Mouse (Mus musculus): ENCODE results near the gene Cyp4f14. TPM values are rescaled to one million over a fixed set of nuclear protein-coding genes. Genes with fewer than 3 reads are reported as not detected.
"Not testable (repeated sequence)": the region's sequence is repeated elsewhere in the genome, so short reads cannot be mapped to it uniquely, and the experiment has no call there.

Gene Cyp4f14
- polyA plus RNA-seq, 1 experiment from 2014 or later, result 0.18 TPM

DNA sequence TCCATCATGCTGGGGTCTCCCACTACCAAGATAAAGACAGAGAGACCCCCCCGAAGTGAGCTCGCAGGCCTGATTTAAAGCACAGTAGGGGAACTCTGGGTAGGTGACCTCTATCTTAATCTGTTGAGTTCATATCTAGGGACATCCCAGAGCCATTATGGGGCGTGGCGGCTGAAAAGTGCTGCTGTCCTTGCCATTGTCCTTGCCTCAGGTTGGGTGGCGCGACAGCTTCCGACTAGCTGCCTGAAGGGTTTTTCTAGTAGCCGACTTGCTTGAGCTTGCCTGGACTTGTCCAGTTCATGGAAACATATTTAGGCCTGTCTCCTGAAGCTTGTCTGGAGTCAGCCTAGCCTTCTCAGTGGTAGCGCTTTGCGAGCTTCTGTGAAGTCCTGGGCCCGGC lies 38.4 kb downstream of the Cyp4f14 start:
- no peaks in the 10 kb centered on the region for H3K4me1 ChIP-seq (replicated peaks; ENCODE audit: control insufficient read depth, insufficient read depth, low read length)
- no peak for ATAC-seq
- H3K27ac ChIP-seq (ENCODE audit: low read length), result no peak overlapping the region
- no peak overlapping the region for H3K9ac ChIP-seq (replicated peaks; ENCODE audit: low read depth, low read length)
- H3K27me3 ChIP-seq (replicated peaks; ENCODE audit: control insufficient read depth, insufficient read depth, low read length), result no peaks in the 10 kb centered on the region
- H3K36me3 ChIP-seq (ENCODE audit: control insufficient read depth, insufficient read depth), result peaks cover 15% of the 10 kb centered on the region; the same call in 1 of the 2 replicates
- no peak overlapping the region for H3K4me3 ChIP-seq (replicated peaks; ENCODE audit: low read length)
- WGBS, result 97% methylated on average over 11 of the region's 11 CpGs
- H3K9me3 ChIP-seq (ENCODE audit: control insufficient read depth, low read length), result no peaks in the 10 kb centered on the region
- H3K4me2 ChIP-seq (ENCODE audit: low read length), result no peak overlapping the region

GRCm38 (mm10) chr17:32877471-32878171 lies 39.5 kb downstream of the Cyp4f14 start:
- Histone ChIP-seq H3K4me1 (replicated peaks; ENCODE audit: control insufficient read depth, insufficient read depth, low read length) (no peaks in the 10 kb centered on the region), H3K4me2 (ENCODE audit: low read length) (no peak overlapping the region), H3K9me3 (ENCODE audit: control insufficient read depth, low read length) (no peaks in the 10 kb centered on the region), H3K27me3 (replicated peaks; ENCODE audit: control insufficient read depth, insufficient read depth, low read length) (no peaks in the 10 kb centered on the region), H3K27ac (ENCODE audit: low read length) (no peak overlapping the region), H3K4me3 (replicated peaks; ENCODE audit: low read length) (no peak overlapping the region), H3K9ac (replicated peaks; ENCODE audit: low read depth, low read length) (no peak overlapping the region), H3K36me3 (ENCODE audit: control insufficient read depth, insufficient read depth) (peaks cover 12% of the 10 kb centered on the region; the same call in 1 of the 2 replicates)
- ATAC-seq, result no peak
- WGBS, result 14% methylated on average over 22 of the region's 22 CpGs

- Histone ChIP-seq H3K9me3 (ENCODE audit: control insufficient read depth, low read length) (peaks cover 3% of the 10 kb centered on the region; the same call in 1 of the 2 replicates), H3K4me3 (replicated peaks; ENCODE audit: low read length) (no peak overlapping the region), H3K9ac (replicated peaks; ENCODE audit: low read depth, low read length) (no peak overlapping the region), H3K27me3 (replicated peaks; ENCODE audit: control insufficient read depth, insufficient read depth, low read length) (no peaks in the 10 kb centered on the region), H3K4me1 (replicated peaks; ENCODE audit: control insufficient read depth, insufficient read depth, low read length) (no peaks in the 10 kb centered on the region), H3K36me3 (ENCODE audit: control insufficient read depth, insufficient read depth) (no peaks in the 10 kb centered on the region), H3K27ac (ENCODE audit: low read length) (no peak overlapping the region), H3K4me2 (ENCODE audit: low read length) (no peak overlapping the region)
- ATAC-seq, result no peak
- 69% methylated on average over 5 of the region's 5 CpGs for WGBS
These were observed 44.4 kb downstream of the Cyp4f14 start for GRCm38 (mm10) chr17:32872696-32873095.

DNA sequence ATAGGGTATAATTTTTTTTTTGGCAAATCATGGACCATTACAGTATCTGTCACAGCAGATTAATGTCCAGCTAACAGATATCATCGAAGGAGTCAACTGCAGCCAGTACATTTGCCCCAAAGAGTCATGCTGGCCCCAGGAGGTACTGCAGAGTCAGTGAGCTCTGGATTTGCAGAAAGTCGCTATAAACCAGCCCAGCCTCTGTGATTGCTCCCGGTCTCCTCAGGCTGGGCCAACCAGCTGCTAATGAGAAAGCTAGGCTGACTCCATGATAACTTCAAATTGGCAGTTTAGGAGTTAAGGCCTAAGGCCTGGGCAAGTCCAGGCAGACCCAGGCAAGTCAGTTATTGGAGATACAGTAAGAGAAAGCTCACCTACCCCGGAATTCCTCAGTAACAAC lies 45.1 kb downstream of the Cyp4f14 start:
- no peak for ATAC-seq
- H3K36me3 ChIP-seq (ENCODE audit: control insufficient read depth, insufficient read depth), result no peaks in the 10 kb centered on the region
- 86% methylated on average over 4 of the region's 4 CpGs for WGBS

GRCm38 (mm10) chr17:32871483-32871882 lies 45.7 kb downstream of the Cyp4f14 start:
- Histone ChIP-seq H3K27me3 (replicated peaks; ENCODE audit: control insufficient read depth, insufficient read depth, low read length) (no peaks in the 10 kb centered on the region), H3K4me3 (replicated peaks; ENCODE audit: low read length) (no peak overlapping the region), H3K27ac (ENCODE audit: low read length) (no peak overlapping the region), H3K36me3 (ENCODE audit: control insufficient read depth, insufficient read depth) (no peaks in the 10 kb centered on the region), H3K4me1 (replicated peaks; ENCODE audit: control insufficient read depth, insufficient read depth, low read length) (no peaks in the 10 kb centered on the region), H3K4me2 (ENCODE audit: low read length) (no peak overlapping the region), H3K9ac (replicated peaks; ENCODE audit: low read depth, low read length) (no peak overlapping the region), H3K9me3 (ENCODE audit: control insufficient read depth, low read length) (peaks cover 3% of the 10 kb centered on the region; the same call in 1 of the 2 replicates)
- WGBS, result 95% methylated on average over 1 of the region's 1 CpGs
- no peak for ATAC-seq

More for the DNA sequence above, 45.1 kb downstream of the Cyp4f14 start:
- no peaks in the 10 kb centered on the region for H3K4me1 ChIP-seq (replicated peaks; ENCODE audit: control insufficient read depth, insufficient read depth, low read length)
- H3K9ac ChIP-seq (replicated peaks; ENCODE audit: low read depth, low read length), result no peak overlapping the region
- no peak overlapping the region for H3K4me2 ChIP-seq (ENCODE audit: low read length)
- no peak overlapping the region for H3K4me3 ChIP-seq (replicated peaks; ENCODE audit: low read length)
- no peaks in the 10 kb centered on the region for H3K27me3 ChIP-seq (replicated peaks; ENCODE audit: control insufficient read depth, insufficient read depth, low read length)
- H3K9me3 ChIP-seq (ENCODE audit: control insufficient read depth, low read length), result peaks cover 3% of the 10 kb centered on the region; the same call in 1 of the 2 replicates
- no peak overlapping the region for H3K27ac ChIP-seq (ENCODE audit: low read length)

GRCm38 (mm10) chr17:32867266-32867665 lies 49.9 kb downstream of the Cyp4f14 start:
- WGBS, result 72% methylated on average over 3 of the region's 7 CpGs
- H3K27ac ChIP-seq (ENCODE audit: low read length); ATAC-seq; H3K9ac ChIP-seq (replicated peaks; ENCODE audit: low read depth, low read length); H3K36me3 ChIP-seq (ENCODE audit: control insufficient read depth, insufficient read depth); H3K4me1 ChIP-seq (replicated peaks; ENCODE audit: control insufficient read depth, insufficient read depth, low read length); H3K4me3 ChIP-seq (replicated peaks; ENCODE audit: low read length); H3K9me3 ChIP-seq (ENCODE audit: control insufficient read depth, low read length); H3K27me3 ChIP-seq (replicated peaks; ENCODE audit: control insufficient read depth, insufficient read depth, low read length); H3K4me2 ChIP-seq (ENCODE audit: low read length): not testable (repeated sequence)

DNA sequence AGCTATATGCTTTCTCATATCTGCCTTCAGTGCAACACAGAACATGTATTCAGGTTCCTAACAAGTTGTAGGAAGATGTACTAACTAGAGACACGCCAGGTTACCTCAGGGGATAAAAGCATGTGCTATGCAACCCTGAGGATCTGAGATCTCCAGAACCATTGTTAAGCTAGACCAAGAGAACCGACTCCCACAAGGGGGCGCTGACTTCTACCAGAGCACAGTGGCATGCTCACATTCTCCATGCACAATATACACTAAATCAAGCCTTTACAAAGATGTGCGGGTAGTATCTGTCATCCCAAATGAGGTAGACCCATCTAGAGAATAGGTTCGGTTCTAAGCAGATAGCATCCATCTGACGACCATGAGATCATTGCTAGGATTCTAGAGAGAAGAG lies 60.4 kb downstream of the Cyp4f14 start:
- not testable (repeated sequence) for H3K9me3 ChIP-seq (ENCODE audit: control insufficient read depth, low read length); ATAC-seq; H3K4me1 ChIP-seq (replicated peaks; ENCODE audit: control insufficient read depth, insufficient read depth, low read length); H3K27ac ChIP-seq (ENCODE audit: low read length); H3K4me2 ChIP-seq (ENCODE audit: low read length); H3K36me3 ChIP-seq (ENCODE audit: control insufficient read depth, insufficient read depth); H3K4me3 ChIP-seq (replicated peaks; ENCODE audit: low read length); H3K27me3 ChIP-seq (replicated peaks; ENCODE audit: control insufficient read depth, insufficient read depth, low read length); H3K9ac ChIP-seq (replicated peaks; ENCODE audit: low read depth, low read length)
- WGBS, result 61% methylated on average over 3 of the region's 6 CpGs

Other genes starting within 250 kb of the Cyp4f14 start
- gene Cyp4f15, start 231.7 kb downstream of the Cyp4f14 start, polyA plus RNA-seq (2015; fragmentation: Nextera tagmentation; extraction: Ambion mirVana), result 1.7 and 2.2 TPM in 2 replicates
- gene Zfp871, start 129.1 kb downstream of the Cyp4f14 start, polyA plus RNA-seq (2015; fragmentation: Nextera tagmentation; extraction: Ambion mirVana), result 47.4 and 48.7 TPM in 2 replicates
- gene Zfp811, start 107.4 kb downstream of the Cyp4f14 start, polyA plus RNA-seq (2015; fragmentation: Nextera tagmentation; extraction: Ambion mirVana), result 39.5 and 46.2 TPM in 2 replicates
- gene Zfp799, start 87.1 kb downstream of the Cyp4f14 start, polyA plus RNA-seq (2015; fragmentation: Nextera tagmentation; extraction: Ambion mirVana), result 18.8 and 20.0 TPM in 2 replicates
- 8.1 and 10.4 TPM in 2 replicates for gene Zfp870, start 25.7 kb downstream of the Cyp4f14 start, polyA plus RNA-seq (2015; fragmentation: Nextera tagmentation; extraction: Ambion mirVana)
- gene Cyp4f13, start 30.1 kb upstream of the Cyp4f14 start, polyA plus RNA-seq (2015; fragmentation: Nextera tagmentation; extraction: Ambion mirVana), result 8.0 and 8.4 TPM in 2 replicates
- 10.0 and 10.4 TPM in 2 replicates for gene Zfp472, start 48.5 kb upstream of the Cyp4f14 start, polyA plus RNA-seq (2015; fragmentation: Nextera tagmentation; extraction: Ambion mirVana)
- gene Zfp952, start 75.8 kb upstream of the Cyp4f14 start, polyA plus RNA-seq (2015; fragmentation: Nextera tagmentation; extraction: Ambion mirVana), result 22.1 and 22.6 TPM in 2 replicates
- gene Zfp763, start 116.1 kb upstream of the Cyp4f14 start, polyA plus RNA-seq (2015; fragmentation: Nextera tagmentation; extraction: Ambion mirVana), result 32.1 and 34.6 TPM in 2 replicates
- gene 4921501E09Rik, start 150.7 kb upstream of the Cyp4f14 start, polyA plus RNA-seq (2015; fragmentation: Nextera tagmentation; extraction: Ambion mirVana), result not detected in 2 replicates
- gene Zfp563, start 172.0 kb upstream of the Cyp4f14 start, polyA plus RNA-seq (2015; fragmentation: Nextera tagmentation; extraction: Ambion mirVana), result 25.0 and 26.8 TPM in 2 replicates
- 0.17 and 0.44 TPM in 2 replicates for gene Morc2b, start 222.3 kb upstream of the Cyp4f14 start, polyA plus RNA-seq (2015; fragmentation: Nextera tagmentation; extraction: Ambion mirVana)